Comparison of ENCODE assay signal across 16 mouse cellular contexts in genomic region chr13:110485515-110485914, GRCm38 (mm10).
"Had no signal": no experiment of that assay in that cellular context is flagged by ENCODE, and none has a peak within 500 bp of the region (broad histone marks: within the 10 kb centered on the region; RNA-seq: fewer than 3 reads in every experiment).

No protein-coding gene starts in this region.

- H3K27me3 ChIP-seq: neural tube, embryonic 13.5 days; neural tube, embryonic 15.5 days; stomach, embryonic 15.5 days had no signal

- DNase-seq: retina, postnatal 1 day; right cerebral cortex, adult 18-20 months; right cerebral cortex, postnatal 14 days; right cerebral cortex, postnatal 25 days; right cerebral cortex, postnatal 4 days; spleen, adult 18-20 months; thymus, adult 18-20 months; thymus, adult 2 months; thymus, postnatal 14 days; thymus, postnatal 25 days; thymus, postnatal 36 days; thymus, postnatal 4 days had no signal

- H3K4me3 ChIP-seq: neural tube, embryonic 13.5 days; neural tube, embryonic 15.5 days; stomach, embryonic 15.5 days had no signal

- H3K36me3 ChIP-seq: neural tube, embryonic 13.5 days; neural tube, embryonic 15.5 days; stomach, embryonic 15.5 days had no signal

- H3K9me3 ChIP-seq: neural tube, embryonic 13.5 days; neural tube, embryonic 15.5 days; stomach, embryonic 15.5 days had no signal

- H3K27ac ChIP-seq: neural tube, embryonic 13.5 days; neural tube, embryonic 15.5 days; stomach, embryonic 15.5 days; stomach, postnatal 0 days had no signal

- H3K4me1 ChIP-seq: neural tube, embryonic 13.5 days; neural tube, embryonic 15.5 days; stomach, embryonic 15.5 days had no signal
